Mouse (Mus musculus) thymus, adult 2 months (tissue): ENCODE data around the gene St6galnac4. TPM values are rescaled to one million over a fixed set of nuclear protein-coding genes. Genes with fewer than 3 reads are reported as not detected.

Source experiments
- DNase-seq: peaks from one replicate; pipeline ENCODE4 v3.0.0; 2021
- H3K27ac ChIP-seq: fragments of 200-500 bp; 2 replicates; pipeline ENCODE4 v1.5.1; 2012; ENCODE audit warnings: low read length, control low read depth; ENCODE audit not compliant: control insufficient read depth, insufficient read depth
- H3K27me3 ChIP-seq: fragments of 200-500 bp; 2 replicates; pipeline ENCODE4 v1.6.1; 2012; ENCODE audit warnings: mild to moderate bottlenecking, low read length, moderate library complexity, mixed read lengths; ENCODE audit not compliant: control insufficient read depth, insufficient read depth
- H3K36me3 ChIP-seq: fragments of 200-500 bp; 2 replicates; pipeline ENCODE4 v1.6.1; 2012; ENCODE audit warnings: mild to moderate bottlenecking, low read length, moderate library complexity; ENCODE audit not compliant: control insufficient read depth, insufficient read depth
- H3K4me1 ChIP-seq: fragments of 200-500 bp; replicated peaks from 2 replicates; pipeline ENCODE4 v1.6.1; 2012; ENCODE audit warnings: low read length; ENCODE audit not compliant: control insufficient read depth, insufficient read depth
- H3K4me3 ChIP-seq: fragments of 200-500 bp; 2 replicates; pipeline ENCODE4 v1.5.1; 2012; ENCODE audit warnings: mild to moderate bottlenecking, low read length, control low read depth, moderate library complexity; ENCODE audit not compliant: control insufficient read depth, insufficient read depth
- CTCF ChIP-seq: fragments of 200-500 bp; IDR thresholded peaks from 2 replicates; pipeline ENCODE4 v1.5.1; 2012; ENCODE audit warnings: mild to moderate bottlenecking, control low read depth, low read length, moderate library complexity, borderline replicate concordance; ENCODE audit not compliant: control insufficient read depth, poor library complexity, insufficient read depth; ENCODE audit errors: extremely low read depth
- POLR2A ChIP-seq: fragments of 200-500 bp; IDR thresholded peaks from 2 replicates; pipeline ENCODE4 v1.6.1; 2012; ENCODE audit warnings: mild to moderate bottlenecking, low read length, control low read depth, moderate library complexity; ENCODE audit not compliant: control insufficient read depth, poor library complexity, insufficient read depth; ENCODE audit errors: extremely low read depth
- WGBS: fragments of 180-500 bp; shearing (Covaris S2); methylation state at CpG from one replicate; pipeline ENCODE4 v1.1.7; 2018; 5-methylcytosine and 5-hydroxymethylcytosine counted together
- polyA plus RNA-seq: library from polyadenylated mRNA; depleted of rRNA; stranded (reverse); fragments of >200 nt; gene quantifications from 2 replicates; pipeline ENCODE4 v1.2.3, GENCODE M21; 2012

Gene St6galnac4
- polyA plus RNA-seq, 1 experiment: 29.3 TPM

DNA sequence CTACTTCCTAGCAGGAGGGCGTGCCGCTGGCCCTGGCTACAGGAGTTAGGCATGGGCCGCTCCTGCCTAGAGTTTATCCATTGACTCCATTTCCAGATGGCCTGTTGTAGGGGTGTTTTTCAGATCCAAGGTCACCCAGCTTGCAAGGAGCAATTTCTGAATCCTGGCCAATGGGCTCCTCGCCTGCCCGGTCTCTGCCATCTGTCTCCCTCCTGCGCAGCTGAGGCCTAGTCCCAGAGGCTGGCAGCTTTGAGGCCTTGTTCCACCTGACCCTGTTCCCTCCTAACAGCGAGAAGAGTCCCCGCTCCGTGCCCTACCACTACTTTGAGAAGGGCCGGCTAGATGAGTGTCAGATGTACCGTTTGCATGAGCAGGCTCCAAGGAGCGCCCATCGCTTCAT is 9.8 kb downstream of the St6galnac4 start:
- Histone ChIP-seq H3K4me1 (no peaks in the 10 kb centered on the region; the same call in 1 of the 2 replicates), H3K4me3 (no peak overlapping the region), H3K36me3 (no peaks in the 10 kb centered on the region), H3K27me3 (no peaks in the 10 kb centered on the region), H3K27ac (no peak overlapping the region)
- TF ChIP-seq CTCF (no peak), POLR2A (no peak)
- DNase-seq: no peak
- 96% methylated on average over 13 of the region's 13 CpGs for WGBS

DNA sequence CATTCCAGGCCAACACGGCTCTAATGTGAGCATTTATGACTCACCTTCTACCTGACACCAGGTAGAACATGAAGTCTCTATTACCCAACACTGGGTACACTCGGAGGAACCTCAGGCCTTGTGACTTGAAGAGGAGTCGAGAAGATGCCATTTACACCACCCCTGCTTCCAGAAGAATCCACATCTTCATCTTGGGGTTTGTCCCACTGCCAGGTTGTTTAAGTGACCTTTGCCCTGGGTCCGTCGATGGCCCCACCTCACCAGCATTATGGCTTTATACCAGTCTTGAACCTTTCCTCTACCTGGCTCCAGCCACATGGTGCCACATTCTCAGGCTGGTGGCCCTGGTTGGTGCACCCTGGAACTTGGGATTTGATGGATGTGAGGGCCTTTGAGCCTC is 10.4 kb downstream of the St6galnac4 start:
- 96% methylated on average over 5 of the region's 5 CpGs for WGBS
- H3K27ac ChIP-seq: no peak overlapping the region
- DNase-seq: no peak
- no peaks in the 10 kb centered on the region for H3K27me3 ChIP-seq
- no peak overlapping the region for H3K4me3 ChIP-seq
- TF ChIP-seq CTCF: no peak
- TF ChIP-seq POLR2A: no peak
- H3K4me1 ChIP-seq: peaks cover 2% of the 10 kb centered on the region; the same call in 1 of the 2 replicates
- no peaks in the 10 kb centered on the region for H3K36me3 ChIP-seq

DNA sequence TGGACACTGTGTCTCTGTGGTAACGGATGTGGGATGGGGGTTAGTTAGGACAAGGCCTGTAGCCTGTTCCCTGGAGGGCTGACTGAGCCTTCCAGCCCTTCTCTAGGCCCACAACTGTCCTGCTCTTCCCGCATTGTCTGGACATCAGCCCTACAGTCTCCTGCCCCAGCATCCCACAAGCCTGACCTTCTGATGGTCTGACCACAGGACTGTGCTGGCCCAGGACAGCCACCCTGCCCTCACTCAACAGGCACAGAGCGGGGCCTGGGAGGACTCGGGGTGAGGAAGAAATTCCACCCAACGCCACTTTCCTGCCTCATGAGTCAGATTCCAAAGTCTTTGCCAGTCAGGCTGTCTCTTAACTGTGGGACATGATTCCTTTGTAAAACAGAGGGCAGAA is 10.8 kb downstream of the St6galnac4 start:
- H3K4me1 ChIP-seq: peaks cover 6% of the 10 kb centered on the region
- no peaks in the 10 kb centered on the region for H3K27me3 ChIP-seq
- H3K27ac ChIP-seq: no peak overlapping the region
- no peaks in the 10 kb centered on the region for H3K36me3 ChIP-seq
- TF ChIP-seq POLR2A (no peak), CTCF (no peak)
- WGBS: 94% methylated on average over 5 of the region's 5 CpGs
- DNase-seq: no peak
- H3K4me3 ChIP-seq: no peak overlapping the region

DNA sequence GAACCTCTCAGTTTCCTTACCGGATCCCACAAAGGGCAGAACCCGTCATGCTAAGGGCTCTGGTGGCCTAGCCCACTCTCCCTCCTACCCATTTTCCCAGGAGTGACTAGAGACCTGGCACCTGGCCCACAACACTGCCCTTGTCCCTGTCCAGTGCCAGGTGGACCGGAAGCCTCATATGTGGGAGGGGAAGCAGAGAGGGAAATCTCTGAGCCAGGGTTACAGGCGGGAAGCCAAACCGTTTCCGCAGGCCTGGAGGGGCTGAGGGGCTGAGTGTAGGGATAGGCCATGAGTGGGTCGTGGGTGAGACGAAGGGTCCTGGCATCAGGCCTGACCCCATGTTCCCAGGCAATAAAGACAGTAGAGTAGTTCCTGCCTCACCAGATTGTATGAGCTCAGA is 11.6 kb downstream of the St6galnac4 start:
- WGBS: 94% methylated on average over 8 of the region's 8 CpGs
- Histone ChIP-seq H3K27ac (no peak overlapping the region), H3K27me3 (no peaks in the 10 kb centered on the region), H3K4me3 (no peak overlapping the region), H3K4me1 (peaks cover 6% of the 10 kb centered on the region), H3K36me3 (no peaks in the 10 kb centered on the region)
- DNase-seq: no peak
- TF ChIP-seq CTCF (no peak), POLR2A (no peak)

DNA sequence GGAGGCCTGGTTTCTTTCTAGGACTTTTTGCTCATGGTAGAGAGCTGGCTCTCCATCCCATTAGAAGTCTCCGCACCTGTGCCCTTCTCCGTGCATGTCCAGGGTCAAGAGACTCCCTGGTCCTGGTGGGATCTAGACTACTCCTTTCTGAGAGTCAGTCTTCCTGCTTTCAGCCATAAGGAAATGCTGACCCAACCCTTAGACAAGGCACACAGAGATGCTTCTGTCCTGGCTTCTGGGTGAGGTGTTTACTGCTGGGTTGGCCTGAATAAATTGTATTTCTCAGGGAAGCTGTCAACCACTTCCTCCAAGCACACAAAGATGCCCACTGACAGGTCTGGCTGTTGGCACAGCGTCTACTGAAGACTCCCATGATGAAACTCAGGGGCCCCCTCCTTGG is 12.5 kb downstream of the St6galnac4 start, which contains the start of gene St6galnac6:
Gene St6galnac6, plus strand, starts transcription at position 301 of the 400 bp plus-strand sequence.
- no peak for DNase-seq
- Histone ChIP-seq H3K36me3 (no peaks in the 10 kb centered on the region), H3K27me3 (no peaks in the 10 kb centered on the region), H3K4me3 (no peak within 1 kb of the TSS), H3K27ac (no peak within 1 kb of the TSS), H3K4me1 (peaks cover 6% of the 10 kb centered on the region)
- 90% methylated on average over 3 of the region's 3 CpGs for WGBS
- TF ChIP-seq POLR2A (no peak), CTCF (no peak)

DNA sequence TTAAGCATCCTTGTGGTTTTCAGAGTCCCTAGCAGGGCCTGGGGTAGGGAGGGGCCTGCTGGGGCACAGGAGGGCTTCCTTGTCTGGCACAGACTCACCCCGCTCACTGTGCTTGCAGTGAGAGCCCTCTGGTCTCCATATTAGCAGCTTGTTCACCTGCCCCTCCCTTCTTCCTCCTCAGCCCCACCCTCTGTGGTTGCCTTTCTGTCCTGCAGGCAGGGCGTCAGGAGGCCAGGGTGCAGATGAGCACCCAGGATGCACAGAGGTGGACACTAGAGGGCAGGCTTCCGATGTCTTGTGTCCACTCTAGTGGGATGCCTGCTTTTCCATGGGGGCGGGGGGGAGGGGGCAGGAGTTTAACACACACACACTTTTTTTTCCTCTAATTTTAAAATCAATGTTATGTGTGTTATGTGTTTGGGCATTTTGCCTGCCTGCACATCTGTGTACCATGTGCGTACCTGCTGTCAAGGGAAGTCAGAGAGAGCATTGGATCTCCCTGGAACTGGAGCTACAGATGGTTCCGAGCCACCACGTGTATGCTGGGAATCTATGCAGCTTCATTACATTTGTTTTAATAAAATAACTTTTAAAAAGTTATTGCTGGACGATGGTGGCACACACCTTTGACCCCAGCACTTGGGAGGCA is 14.6 kb downstream of the St6galnac4 start:
- DNase-seq: peak; percentile 32
- WGBS: 55% methylated on average over 8 of the region's 8 CpGs
- no peaks in the 10 kb centered on the region for H3K27me3 ChIP-seq
- H3K4me3 ChIP-seq: no peak overlapping the region
- peaks cover 8% of the 10 kb centered on the region for H3K4me1 ChIP-seq
- no peaks in the 10 kb centered on the region for H3K36me3 ChIP-seq
- TF ChIP-seq POLR2A: no peak
- TF ChIP-seq CTCF: no peak
- H3K27ac ChIP-seq: no peak overlapping the region

DNA sequence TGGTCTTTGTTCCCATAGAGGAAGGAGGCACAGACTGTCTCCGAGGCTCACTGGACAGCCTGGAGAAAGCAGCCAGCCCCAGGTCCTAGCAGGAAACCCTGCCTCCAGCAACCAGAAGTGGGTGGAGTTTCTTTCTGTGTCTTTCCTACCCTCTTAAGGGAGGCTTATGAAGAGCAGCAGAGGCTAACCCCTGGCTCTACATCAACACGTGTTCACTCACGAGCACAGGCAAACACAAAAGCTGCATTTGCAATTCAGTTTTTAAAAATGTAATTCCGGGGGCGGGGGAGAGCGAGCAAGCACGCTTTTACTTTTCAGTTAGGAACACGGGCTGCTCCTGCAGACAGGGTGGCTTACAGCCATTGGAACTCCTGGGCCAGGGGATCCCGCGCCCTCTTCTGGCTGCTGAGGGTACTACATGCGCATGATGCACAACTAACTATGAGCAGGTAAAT is 15.7 kb downstream of the St6galnac4 start:
- DNase-seq: peak; percentile 89
- no peak overlapping the region for H3K27ac ChIP-seq
- peaks cover 17% of the 10 kb centered on the region for H3K4me1 ChIP-seq
- H3K4me3 ChIP-seq: peak overlapping the region; percentile 44
- peak; percentile 89 for TF ChIP-seq CTCF
- no peak for TF ChIP-seq POLR2A
- under 1% methylated on average over 11 of the region's 11 CpGs for WGBS
- H3K27me3 ChIP-seq: peaks cover 5% of the 10 kb centered on the region
- no peaks in the 10 kb centered on the region for H3K36me3 ChIP-seq

DNA sequence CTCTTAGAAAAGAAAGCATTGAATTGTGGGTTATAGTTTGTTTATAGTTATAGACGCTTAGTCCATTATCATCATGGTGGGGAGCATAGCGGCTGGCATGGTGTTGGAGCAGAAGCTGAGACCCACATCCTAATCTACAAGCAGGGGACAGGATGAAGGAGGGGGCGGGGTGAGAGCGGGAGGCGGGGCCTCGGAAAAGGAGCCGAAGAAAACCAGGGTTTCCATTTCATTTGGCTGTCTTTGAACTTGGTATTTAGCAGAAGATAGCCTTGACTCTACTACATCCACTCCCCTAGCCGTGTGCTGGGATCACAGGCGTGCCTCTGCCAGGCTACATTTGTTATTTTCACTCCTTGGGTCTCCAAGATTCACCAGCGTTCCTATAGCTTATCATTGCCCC is 17.7 kb downstream of the St6galnac4 start:
- DNase-seq: no peak
- H3K27ac ChIP-seq: no peak overlapping the region
- H3K4me3 ChIP-seq: no peak overlapping the region
- H3K36me3 ChIP-seq: no peaks in the 10 kb centered on the region
- peaks cover 29% of the 10 kb centered on the region for H3K4me1 ChIP-seq
- WGBS: 84% methylated on average over 10 of the region's 10 CpGs
- peaks cover 13% of the 10 kb centered on the region for H3K27me3 ChIP-seq
- TF ChIP-seq CTCF (no peak), POLR2A (no peak)
